Mouse (Mus musculus): ENCODE measurements around the gene Lgr4. TPM values are rescaled to one million over a fixed set of nuclear protein-coding genes. Genes with fewer than 3 reads are reported as not detected.

Gene Lgr4
- polyA plus RNA-seq, 1 experiment from 2014 or later, result 4.7 TPM

- Histone ChIP-seq H3K4me3 (ENCODE audit: low read depth, low read length) (no peak overlapping the region), H3K9me3 (replicated peaks; ENCODE audit: control insufficient read depth, low read length) (no peaks in the 10 kb centered on the region), H3K36me3 (ENCODE audit: control insufficient read depth, insufficient read depth, low read length) (no peaks in the 10 kb centered on the region), H3K9ac (ENCODE audit: low read length) (no peak overlapping the region), H3K4me1 (ENCODE audit: control insufficient read depth, insufficient read depth, low read length) (no peaks in the 10 kb centered on the region), H3K27ac (ENCODE audit: low read depth, low read length) (no peak overlapping the region), H3K4me2 (ENCODE audit: low read length) (no peak overlapping the region), H3K27me3 (replicated peaks; ENCODE audit: control insufficient read depth, insufficient read depth, low read length) (peaks cover 25% of the 10 kb centered on the region)
- WGBS, result 18% methylated on average over 9 of the region's 9 CpGs
- DNase-seq (ENCODE audit: low spot score) (no peak), ATAC-seq (no peak)
Measured at GRCm38 (mm10) chr2:109985560-109985959, 68.1 kb downstream of the Lgr4 start.

DNA sequence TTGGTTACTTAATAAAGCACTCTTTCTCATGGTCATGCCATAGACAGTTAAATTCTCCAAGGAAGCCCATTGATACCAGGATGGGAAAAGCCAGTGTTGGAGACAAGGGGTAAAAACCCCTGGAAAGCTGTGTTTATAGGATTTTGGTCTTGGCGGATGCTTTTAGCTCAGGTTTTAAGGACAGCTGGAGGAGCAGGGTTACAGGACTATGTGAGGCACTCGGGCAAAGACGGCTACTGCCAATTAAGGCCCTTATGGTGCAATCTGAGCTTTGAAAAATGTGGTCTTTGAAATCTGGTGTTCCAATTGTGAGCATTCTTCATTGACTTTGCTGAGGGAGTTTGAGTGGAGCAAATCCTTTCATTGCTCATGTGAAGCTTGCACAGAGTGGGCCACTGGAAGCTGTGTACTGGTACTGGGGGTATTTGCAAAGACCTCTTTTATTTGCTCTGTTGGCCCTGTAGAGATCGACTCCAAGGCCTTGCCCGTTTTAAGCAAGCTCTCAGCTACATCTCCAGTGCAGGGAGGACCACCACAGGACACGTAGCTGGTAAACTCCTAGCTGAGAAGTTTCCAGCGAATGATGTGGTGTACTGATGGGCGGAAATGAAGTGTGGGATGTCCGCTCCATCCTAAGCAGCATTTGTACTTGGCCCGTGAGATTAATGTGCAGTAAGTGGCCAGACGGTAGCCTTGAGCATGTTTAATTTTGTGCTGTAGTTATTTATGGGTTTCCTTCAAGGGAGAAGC, 68.8 kb downstream of the Lgr4 start:
- Histone ChIP-seq H3K9ac (ENCODE audit: low read length) (no peak overlapping the region), H3K9me3 (replicated peaks; ENCODE audit: control insufficient read depth, low read length) (no peaks in the 10 kb centered on the region), H3K27me3 (replicated peaks; ENCODE audit: control insufficient read depth, insufficient read depth, low read length) (peaks cover 26% of the 10 kb centered on the region), H3K36me3 (ENCODE audit: control insufficient read depth, insufficient read depth, low read length) (no peaks in the 10 kb centered on the region), H3K4me3 (ENCODE audit: low read depth, low read length) (no peak overlapping the region), H3K4me1 (ENCODE audit: control insufficient read depth, insufficient read depth, low read length) (no peaks in the 10 kb centered on the region), H3K27ac (ENCODE audit: low read depth, low read length) (no peak overlapping the region), H3K4me2 (ENCODE audit: low read length) (no peak overlapping the region)
- 63% methylated on average over 11 of the region's 11 CpGs for WGBS
- DNase-seq (ENCODE audit: low spot score) (no peak), ATAC-seq (no peak)

GRCm38 (mm10) chr2:109987946-109988345, 70.5 kb downstream of the Lgr4 start:
- no peaks in the 10 kb centered on the region for H3K4me1 ChIP-seq (ENCODE audit: control insufficient read depth, insufficient read depth, low read length)
- no peak overlapping the region for H3K9ac ChIP-seq (ENCODE audit: low read length)
- ATAC-seq (no peak), DNase-seq (ENCODE audit: low spot score) (no peak)
- no peak overlapping the region for H3K4me2 ChIP-seq (ENCODE audit: low read length)
- no peaks in the 10 kb centered on the region for H3K36me3 ChIP-seq (ENCODE audit: control insufficient read depth, insufficient read depth, low read length)
- no peaks in the 10 kb centered on the region for H3K9me3 ChIP-seq (replicated peaks; ENCODE audit: control insufficient read depth, low read length)
- 88% methylated on average over 5 of the region's 5 CpGs for WGBS
- no peak overlapping the region for H3K27ac ChIP-seq (ENCODE audit: low read depth, low read length)
- peaks cover 27% of the 10 kb centered on the region for H3K27me3 ChIP-seq (replicated peaks; ENCODE audit: control insufficient read depth, insufficient read depth, low read length)
- no peak overlapping the region for H3K4me3 ChIP-seq (ENCODE audit: low read depth, low read length)

DNA sequence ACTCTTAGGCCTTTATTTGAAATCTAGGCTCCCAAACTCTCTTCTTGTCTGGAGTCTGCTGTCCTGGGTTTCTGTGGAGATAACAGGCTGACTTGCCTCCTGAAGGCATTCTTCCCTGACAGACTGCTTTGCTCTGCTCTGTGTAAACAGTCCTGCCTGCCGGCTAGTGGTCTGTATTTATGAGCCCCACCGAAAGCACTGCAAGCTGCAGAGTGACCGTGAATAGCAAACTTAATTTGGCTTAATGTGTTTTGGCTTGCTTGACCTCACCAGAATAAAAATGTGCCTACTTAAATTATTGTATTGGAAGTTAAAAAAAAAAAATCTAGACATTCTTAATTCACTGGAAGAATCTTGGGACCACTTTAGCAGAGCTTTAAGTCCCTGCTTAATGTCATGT, 71.7 kb downstream of the Lgr4 start:
- no peak overlapping the region for H3K4me3 ChIP-seq (ENCODE audit: low read depth, low read length)
- H3K4me2 ChIP-seq (ENCODE audit: low read length), result no peak overlapping the region
- no peaks in the 10 kb centered on the region for H3K4me1 ChIP-seq (ENCODE audit: control insufficient read depth, insufficient read depth, low read length)
- DNase-seq (ENCODE audit: low spot score) (peak; percentile 21), ATAC-seq (no peak)
- under 1% methylated on average over 3 of the region's 3 CpGs for WGBS
- H3K27me3 ChIP-seq (replicated peaks; ENCODE audit: control insufficient read depth, insufficient read depth, low read length), result peaks cover 27% of the 10 kb centered on the region
- H3K9me3 ChIP-seq (replicated peaks; ENCODE audit: control insufficient read depth, low read length), result no peaks in the 10 kb centered on the region
- H3K27ac ChIP-seq (ENCODE audit: low read depth, low read length), result no peak overlapping the region
- H3K36me3 ChIP-seq (ENCODE audit: control insufficient read depth, insufficient read depth, low read length), result no peaks in the 10 kb centered on the region
- H3K9ac ChIP-seq (ENCODE audit: low read length), result no peak overlapping the region

GRCm38 (mm10) chr2:109989679-109990473, 72.4 kb downstream of the Lgr4 start:
- Histone ChIP-seq H3K4me3 (ENCODE audit: low read depth, low read length) (no peak overlapping the region), H3K9ac (ENCODE audit: low read length) (no peak overlapping the region), H3K4me1 (ENCODE audit: control insufficient read depth, insufficient read depth, low read length) (no peaks in the 10 kb centered on the region), H3K9me3 (replicated peaks; ENCODE audit: control insufficient read depth, low read length) (no peaks in the 10 kb centered on the region), H3K4me2 (ENCODE audit: low read length) (no peak overlapping the region), H3K27ac (ENCODE audit: low read depth, low read length) (no peak overlapping the region), H3K27me3 (replicated peaks; ENCODE audit: control insufficient read depth, insufficient read depth, low read length) (peaks cover 23% of the 10 kb centered on the region), H3K36me3 (ENCODE audit: control insufficient read depth, insufficient read depth, low read length) (no peaks in the 10 kb centered on the region)
- DNase-seq (ENCODE audit: low spot score), result no peak
- WGBS, result 27% methylated on average over 8 of the region's 8 CpGs
- no peak for ATAC-seq

DNA sequence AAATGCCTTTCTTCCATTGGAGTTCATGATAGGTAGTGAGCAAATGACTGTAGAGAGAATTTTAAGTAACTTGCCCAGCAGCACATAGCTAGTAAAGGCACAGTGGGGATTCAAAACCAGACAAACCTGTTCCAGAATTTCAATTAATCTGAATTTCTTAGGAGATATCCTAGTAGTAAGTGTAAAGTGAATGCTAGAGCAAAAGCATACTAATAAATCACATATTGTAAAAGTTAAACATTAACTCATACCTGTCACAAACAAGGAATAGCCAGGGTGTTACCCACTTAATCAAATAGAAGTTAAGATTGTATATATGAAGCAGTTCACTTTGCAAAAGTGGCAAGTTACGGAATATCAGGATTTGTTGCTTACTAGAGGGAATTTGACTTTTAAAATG, 74.3 kb downstream of the Lgr4 start:
- peaks cover 21% of the 10 kb centered on the region for H3K27me3 ChIP-seq (replicated peaks; ENCODE audit: control insufficient read depth, insufficient read depth, low read length)
- no peak overlapping the region for H3K4me3 ChIP-seq (ENCODE audit: low read depth, low read length)
- H3K4me2 ChIP-seq (ENCODE audit: low read length), result no peak overlapping the region
- no peaks in the 10 kb centered on the region for H3K36me3 ChIP-seq (ENCODE audit: control insufficient read depth, insufficient read depth, low read length)
- H3K9ac ChIP-seq (ENCODE audit: low read length), result no peak overlapping the region
- H3K27ac ChIP-seq (ENCODE audit: low read depth, low read length), result no peak overlapping the region
- no peak for ATAC-seq
- DNase-seq (ENCODE audit: low spot score), result no peak
- WGBS, result 63% methylated on average over 1 of the region's 1 CpGs
- no peaks in the 10 kb centered on the region for H3K9me3 ChIP-seq (replicated peaks; ENCODE audit: control insufficient read depth, low read length)
- H3K4me1 ChIP-seq (ENCODE audit: control insufficient read depth, insufficient read depth, low read length), result no peaks in the 10 kb centered on the region

DNA sequence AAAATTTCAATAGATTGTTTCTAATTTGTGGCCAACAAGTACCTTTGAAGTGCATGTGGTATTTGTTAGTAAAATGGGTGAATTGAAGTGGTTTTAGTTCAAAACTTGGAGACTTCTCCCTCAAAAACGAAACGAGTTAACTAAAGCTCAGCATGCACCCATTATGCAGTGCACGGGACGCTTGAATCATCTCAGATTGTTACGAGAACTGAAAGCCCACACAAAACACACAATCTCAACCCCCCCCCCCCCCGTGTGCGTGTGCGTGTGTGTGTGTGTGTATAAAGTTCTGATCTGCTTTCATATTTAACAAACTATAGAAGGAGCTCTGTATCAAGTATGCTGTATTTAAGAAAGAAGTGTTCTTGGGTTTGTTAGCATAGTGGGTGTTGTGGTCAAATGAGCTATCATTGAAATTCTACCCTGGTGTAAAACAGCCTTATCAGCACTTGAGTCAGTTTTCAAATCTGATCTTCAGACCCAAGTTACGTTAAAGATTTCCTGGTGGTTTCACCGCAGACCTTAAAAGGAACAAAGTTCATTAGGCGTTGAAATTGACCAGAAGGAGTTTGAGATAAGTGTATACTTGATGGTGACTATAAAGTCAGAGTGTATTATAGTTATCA, 75.1 kb downstream of the Lgr4 start:
- Histone ChIP-seq H3K4me3 (ENCODE audit: low read depth, low read length) (no peak overlapping the region), H3K9ac (ENCODE audit: low read length) (no peak overlapping the region), H3K9me3 (replicated peaks; ENCODE audit: control insufficient read depth, low read length) (no peaks in the 10 kb centered on the region), H3K27me3 (replicated peaks; ENCODE audit: control insufficient read depth, insufficient read depth, low read length) (peaks cover 14% of the 10 kb centered on the region), H3K4me2 (ENCODE audit: low read length) (no peak overlapping the region), H3K36me3 (ENCODE audit: control insufficient read depth, insufficient read depth, low read length) (no peaks in the 10 kb centered on the region), H3K4me1 (ENCODE audit: control insufficient read depth, insufficient read depth, low read length) (no peaks in the 10 kb centered on the region), H3K27ac (ENCODE audit: low read depth, low read length) (no peak overlapping the region)
- ATAC-seq (no peak), DNase-seq (ENCODE audit: low spot score) (no peak)
- WGBS, result 18% methylated on average over 11 of the region's 11 CpGs

DNA sequence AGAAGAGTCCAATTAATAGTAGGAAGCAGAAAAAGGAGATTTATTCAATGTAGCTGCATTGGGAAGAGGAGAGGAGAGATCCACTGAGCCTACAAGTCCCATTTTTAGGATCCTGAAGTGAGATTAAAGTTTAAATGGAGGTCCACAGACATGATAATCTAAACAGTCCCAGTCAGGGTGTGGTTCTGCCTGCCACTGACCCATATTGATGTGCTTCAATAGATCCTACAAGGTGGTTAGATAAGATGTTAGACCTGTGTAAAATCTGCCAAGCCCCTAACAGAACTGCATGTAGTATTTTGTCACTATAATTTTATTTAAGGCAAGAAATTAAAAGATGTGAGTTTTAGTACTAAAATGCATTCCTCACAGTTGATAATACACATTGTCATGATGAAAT, 76.0 kb downstream of the Lgr4 start:
- no peak overlapping the region for H3K27ac ChIP-seq (ENCODE audit: low read depth, low read length)
- no peak overlapping the region for H3K4me2 ChIP-seq (ENCODE audit: low read length)
- no peak for ATAC-seq

DNA sequence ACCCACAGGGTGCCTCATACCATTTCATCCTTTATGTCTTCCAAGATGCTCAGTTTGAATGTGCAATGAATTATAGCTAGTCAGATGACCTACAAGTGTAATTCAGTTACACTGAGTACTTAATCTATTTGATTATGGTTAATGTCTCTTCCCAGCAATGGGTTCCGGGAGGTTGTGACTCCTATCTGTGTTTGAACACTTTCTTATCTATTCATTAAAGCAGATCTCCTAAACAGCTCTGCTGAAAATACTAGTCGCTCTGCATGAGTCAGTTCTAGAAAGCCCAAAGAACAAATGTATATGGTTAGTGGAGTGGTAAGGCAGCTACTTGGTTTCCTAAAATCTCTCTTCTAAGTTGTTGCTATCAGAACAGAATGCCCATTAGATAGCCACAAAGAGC, 77.6 kb downstream of the Lgr4 start:
- ATAC-seq, result no peak
- Histone ChIP-seq H3K4me1 (ENCODE audit: control insufficient read depth, insufficient read depth, low read length) (no peaks in the 10 kb centered on the region), H3K36me3 (ENCODE audit: control insufficient read depth, insufficient read depth, low read length) (no peaks in the 10 kb centered on the region), H3K27me3 (replicated peaks; ENCODE audit: control insufficient read depth, insufficient read depth, low read length) (0 out of 2 replicates have a peak, but pooled peaks cover 6% of the 10 kb centered on the region), H3K27ac (ENCODE audit: low read depth, low read length) (no peak overlapping the region), H3K9ac (ENCODE audit: low read length) (no peak overlapping the region), H3K4me2 (ENCODE audit: low read length) (no peak overlapping the region), H3K9me3 (replicated peaks; ENCODE audit: control insufficient read depth, low read length) (no peaks in the 10 kb centered on the region), H3K4me3 (ENCODE audit: low read depth, low read length) (no peak overlapping the region)
- 87% methylated on average over 2 of the region's 2 CpGs for WGBS
- no peak for DNase-seq (ENCODE audit: low spot score)

More for the DNA sequence above, 76.0 kb downstream of the Lgr4 start:
- Histone ChIP-seq H3K9ac (ENCODE audit: low read length) (no peak overlapping the region), H3K4me3 (ENCODE audit: low read depth, low read length) (no peak overlapping the region), H3K9me3 (replicated peaks; ENCODE audit: control insufficient read depth, low read length) (no peaks in the 10 kb centered on the region), H3K27me3 (replicated peaks; ENCODE audit: control insufficient read depth, insufficient read depth, low read length) (0 out of 2 replicates have a peak, but pooled peaks cover 7% of the 10 kb centered on the region), H3K4me1 (ENCODE audit: control insufficient read depth, insufficient read depth, low read length) (no peaks in the 10 kb centered on the region), H3K36me3 (ENCODE audit: control insufficient read depth, insufficient read depth, low read length) (no peaks in the 10 kb centered on the region)
- DNase-seq (ENCODE audit: low spot score), result no peak
